Mouse (Mus musculus): ENCODE results near the gene Rfc5.

The Rfc5 gene

DNA sequence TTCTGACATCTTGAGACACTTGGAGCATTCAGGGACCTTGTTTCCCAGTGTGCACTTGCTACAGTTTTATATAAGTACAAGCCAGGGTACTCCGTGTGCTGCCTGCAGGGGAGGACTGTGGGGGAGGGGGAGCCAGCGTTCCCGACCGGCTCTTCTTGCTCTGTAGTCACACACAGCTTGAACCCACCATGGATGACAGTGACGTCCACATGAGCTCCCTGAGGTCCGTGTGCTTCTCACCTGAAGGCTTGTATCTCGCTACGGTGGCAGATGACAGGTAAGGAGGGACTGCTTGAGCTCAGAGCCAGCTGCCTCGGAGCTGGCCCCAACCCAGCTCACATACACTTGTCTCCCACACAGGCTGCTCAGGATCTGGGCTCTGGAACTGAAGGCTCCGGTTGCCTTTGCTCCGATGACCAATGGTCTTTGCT is 12.5 kb downstream of the Rfc5 start:
- in situ Hi-C loops (cut with MboI, MseI), result no loop called here

GRCm38 (mm10) chr5:117374372-117375049 is 14.3 kb downstream of the Rfc5 start:
- in situ Hi-C loops (cut with MboI, MseI), result no loop called here

DNA sequence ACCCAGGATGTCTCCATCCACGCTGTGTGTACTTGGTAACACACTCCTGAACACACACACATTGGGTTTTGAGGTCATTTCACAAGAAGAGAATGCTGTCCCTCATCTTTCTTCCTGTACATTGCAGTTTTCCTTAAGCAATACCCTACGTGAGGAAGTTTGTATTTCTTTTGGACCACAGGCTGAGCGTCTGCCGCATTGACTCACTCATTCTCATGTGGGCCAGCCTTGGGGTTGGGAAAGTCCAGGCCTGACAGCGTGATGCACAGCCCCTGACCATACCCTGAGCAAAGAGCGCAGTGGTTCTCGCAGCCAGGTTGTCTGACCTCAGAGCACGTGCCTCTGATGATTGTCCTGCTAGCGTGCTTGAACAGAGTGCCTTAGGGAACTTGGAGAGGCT is 15.4 kb downstream of the Rfc5 start:
- in situ Hi-C loops (cut with MboI, MseI), result no loop called here

DNA sequence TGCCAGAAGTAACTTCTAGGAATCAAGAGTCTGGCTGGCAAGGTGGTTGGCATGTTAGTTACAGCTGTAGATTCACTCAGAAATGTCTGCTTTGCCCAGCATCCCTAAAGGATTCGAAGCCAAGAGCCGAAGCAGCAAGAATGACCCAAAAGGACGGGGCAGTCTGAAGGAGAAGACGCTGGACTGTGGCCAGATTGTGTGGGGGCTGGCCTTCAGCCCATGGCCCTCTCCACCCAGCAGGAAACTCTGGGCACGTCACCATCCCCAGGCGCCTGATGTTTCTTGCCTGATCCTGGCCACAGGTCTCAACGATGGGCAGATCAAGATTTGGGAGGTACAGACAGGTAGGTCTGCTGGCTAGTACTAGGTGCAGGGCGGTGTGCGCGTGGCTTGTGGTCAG is 18.3 kb downstream of the Rfc5 start:
- in situ Hi-C loops (cut with MboI, MseI), result no loop called here

GRCm38 (mm10) chr5:117367206-117367605 is 21.6 kb downstream of the Rfc5 start:
- in situ Hi-C loops (cut with MboI, MseI), result no loop called here

DNA sequence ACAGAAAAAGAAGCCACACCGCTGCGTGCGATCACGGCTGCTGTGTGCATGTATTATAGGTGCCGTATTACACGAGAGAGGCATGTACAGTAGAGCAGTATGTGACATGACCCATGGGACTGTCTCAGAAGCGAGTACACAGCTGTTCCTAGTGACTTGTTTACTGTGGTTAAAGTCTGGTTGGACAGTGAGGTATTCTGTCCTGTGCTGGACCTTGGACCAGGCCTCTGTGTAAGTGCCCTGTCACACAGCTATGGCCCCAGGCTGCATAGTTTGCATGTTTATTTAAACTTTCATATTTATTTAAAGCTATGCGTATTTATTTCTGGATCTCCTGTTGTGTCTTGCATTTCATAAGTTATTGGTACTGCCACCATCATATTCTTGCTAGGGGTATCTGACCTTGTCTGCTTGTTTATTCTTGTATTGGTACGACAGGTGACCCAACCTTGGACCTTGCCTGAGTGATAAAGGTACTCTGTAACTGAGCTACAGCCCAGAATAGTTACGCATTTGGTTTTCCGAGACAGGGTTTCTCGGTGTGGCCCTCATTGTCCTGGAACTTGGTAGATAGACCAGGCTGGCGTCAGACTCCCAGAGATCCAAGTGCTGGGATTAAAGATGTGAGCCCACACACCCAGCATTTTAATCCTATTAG is 22.8 kb downstream of the Rfc5 start:
- in situ Hi-C loops (cut with MboI, MseI), result no loop called here

DNA sequence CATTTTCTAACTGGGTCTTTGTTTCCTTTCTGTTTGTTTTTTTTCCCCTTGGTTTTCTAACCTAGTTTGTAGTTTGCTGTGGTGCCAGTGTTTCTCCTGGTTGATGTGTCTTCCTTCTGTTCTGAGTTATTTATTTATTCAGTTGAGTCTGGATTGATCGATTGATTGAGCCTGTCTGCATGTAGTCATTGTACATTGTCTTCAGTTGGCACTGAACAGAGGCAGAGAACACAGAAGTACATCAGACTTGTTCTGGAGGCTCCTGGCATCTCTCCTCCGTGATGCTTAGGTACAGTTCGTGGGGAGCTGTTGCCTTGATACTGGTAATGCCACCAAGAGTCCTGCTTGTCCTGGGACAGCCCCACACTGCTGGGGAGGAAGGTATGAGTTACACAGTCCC is 24.0 kb downstream of the Rfc5 start:
- in situ Hi-C loops (cut with MboI, MseI), result no loop called here

DNA sequence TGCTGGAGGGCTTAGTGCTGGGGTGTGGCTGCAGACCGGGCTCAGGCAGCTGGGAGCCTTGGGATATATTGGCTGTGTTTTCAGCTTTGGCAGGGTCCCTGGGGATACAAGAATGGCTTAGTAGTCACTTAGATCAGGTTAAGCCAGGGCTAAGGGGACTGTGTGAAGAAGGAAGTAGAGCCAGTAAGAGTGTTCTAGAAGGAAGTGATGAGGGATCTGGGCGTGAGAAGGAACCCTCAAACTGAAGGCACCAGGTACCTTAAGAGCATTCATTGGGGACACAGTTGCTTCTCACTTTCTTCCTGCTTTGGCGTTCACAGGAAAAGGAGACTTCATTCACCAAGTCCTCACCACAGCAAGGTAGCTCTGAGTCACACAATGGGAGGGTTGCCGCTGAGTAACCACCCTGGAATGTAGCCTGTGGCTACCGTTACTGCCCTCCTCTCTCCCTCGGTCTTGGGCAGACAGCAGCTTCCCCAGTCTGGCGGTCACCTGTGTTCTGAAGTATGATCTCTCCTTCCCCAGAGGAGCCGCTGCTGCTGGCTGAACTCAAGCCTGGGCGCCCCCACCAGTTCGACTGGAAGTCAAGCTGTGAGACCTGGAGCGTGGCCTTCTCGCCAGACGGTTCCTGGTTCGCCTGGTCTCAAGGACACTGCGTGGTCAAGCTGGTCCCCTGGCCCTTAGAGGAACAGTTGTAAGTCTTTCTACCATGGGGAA is 25.6 kb downstream of the Rfc5 start:
- in situ Hi-C loops (cut with MboI, MseI), result no loop called here

- in situ Hi-C loops (cut with MboI, MseI), result no loop called here
Observed at GRCm38 (mm10) chr5:117361590-117361989, 27.3 kb downstream of the Rfc5 start.

GRCm38 (mm10) chr5:117360631-117361541 is 28.0 kb downstream of the Rfc5 start:
- in situ Hi-C loops (cut with MboI, MseI), result no loop called here

GRCm38 (mm10) chr5:117360228-117360515 is 28.7 kb downstream of the Rfc5 start:
- in situ Hi-C loops (cut with MboI, MseI), result no loop called here

DNA sequence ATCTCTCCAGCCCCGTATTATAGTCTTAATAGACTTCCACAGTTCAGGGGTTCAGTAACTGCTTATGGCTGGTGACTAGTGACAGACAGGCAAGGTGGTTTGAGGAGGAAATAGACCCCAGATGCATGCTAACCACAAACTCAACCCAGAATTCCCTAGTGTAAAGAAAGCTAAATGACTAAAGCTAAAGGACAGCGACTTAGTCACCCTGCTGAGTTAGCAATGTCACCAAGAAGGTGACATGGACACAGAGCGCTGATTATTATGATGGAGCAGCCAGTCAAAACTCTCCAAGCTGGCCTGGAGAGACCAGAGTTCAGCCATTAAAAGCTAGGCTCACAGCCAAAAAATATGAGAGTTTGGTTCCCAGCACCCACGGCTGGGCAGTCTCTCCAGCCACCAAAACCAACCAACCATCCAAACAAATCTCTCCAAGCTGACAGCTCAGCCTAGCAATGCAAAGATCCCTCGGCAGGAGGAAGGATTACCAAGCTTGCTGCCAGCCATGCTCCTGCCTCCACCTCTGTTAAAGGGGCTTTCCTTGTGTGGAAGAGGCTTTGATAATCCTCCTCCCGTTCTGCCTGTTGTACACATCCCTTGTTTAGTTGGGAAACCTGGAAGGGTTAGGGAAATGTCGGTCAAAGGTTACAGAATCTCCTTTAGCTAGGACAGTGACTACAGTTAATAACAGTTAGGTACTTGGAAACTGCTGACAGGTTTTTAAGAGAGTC is 29.2 kb downstream of the Rfc5 start:
- in situ Hi-C loops (cut with MboI, MseI), result no loop called here

- in situ Hi-C loops (cut with MboI, MseI), result no loop called here
Observed at GRCm38 (mm10) chr5:117358725-117359124, 30.1 kb downstream of the Rfc5 start.

GRCm38 (mm10) chr5:117358248-117358630 is 30.6 kb downstream of the Rfc5 start:
- in situ Hi-C loops (cut with MboI, MseI), result no loop called here

GRCm38 (mm10) chr5:117357478-117358247 is 31.2 kb downstream of the Rfc5 start:
- in situ Hi-C loops (cut with MboI, MseI), result no loop called here

- in situ Hi-C loops (cut with MboI, MseI), result no loop called here
Observed at GRCm38 (mm10) chr5:117357129-117357477, 31.7 kb downstream of the Rfc5 start, which contains the start of gene Wsb2. TSS of gene Wsb2 (plus strand) at chr5:117357304.

DNA sequence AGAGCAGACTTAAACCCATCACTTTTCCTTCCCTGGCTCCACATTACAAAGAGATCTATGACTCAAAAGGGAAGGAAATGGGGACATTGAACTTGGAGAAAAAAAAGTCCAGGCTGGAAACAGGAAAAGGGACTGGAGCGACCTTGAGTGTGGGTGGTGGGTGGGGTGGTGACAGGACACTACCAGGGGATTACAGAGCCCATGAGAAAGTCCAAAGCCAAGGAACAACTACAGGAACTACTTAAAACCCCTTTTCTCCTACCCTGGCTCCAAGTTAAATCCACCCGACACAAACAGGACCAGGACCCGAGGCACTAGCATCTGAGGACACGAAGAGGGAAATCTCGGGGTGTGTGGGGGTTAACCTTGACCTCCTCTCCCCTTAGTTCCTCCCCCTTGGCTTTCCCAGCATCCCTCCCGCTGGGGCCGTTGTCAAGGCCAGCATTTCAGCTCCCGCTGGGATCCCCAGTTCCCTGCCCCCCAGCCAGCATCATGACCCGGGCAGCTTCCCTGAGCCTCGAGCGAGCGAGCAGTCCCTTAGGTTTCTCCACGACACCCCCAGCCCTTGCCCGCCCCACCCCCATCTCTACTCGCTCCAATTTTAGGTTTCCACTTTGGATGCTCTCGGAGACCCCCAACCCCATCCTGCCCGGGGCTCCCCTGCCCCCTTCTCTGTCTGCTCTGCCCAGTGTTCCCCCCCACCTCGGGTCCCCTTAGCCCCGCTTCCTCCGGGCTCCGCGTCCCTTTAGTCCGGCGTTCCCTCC is 32.3 kb downstream of the Rfc5 start:
- in situ Hi-C loops (cut with MboI, MseI), result no loop called here

DNA sequence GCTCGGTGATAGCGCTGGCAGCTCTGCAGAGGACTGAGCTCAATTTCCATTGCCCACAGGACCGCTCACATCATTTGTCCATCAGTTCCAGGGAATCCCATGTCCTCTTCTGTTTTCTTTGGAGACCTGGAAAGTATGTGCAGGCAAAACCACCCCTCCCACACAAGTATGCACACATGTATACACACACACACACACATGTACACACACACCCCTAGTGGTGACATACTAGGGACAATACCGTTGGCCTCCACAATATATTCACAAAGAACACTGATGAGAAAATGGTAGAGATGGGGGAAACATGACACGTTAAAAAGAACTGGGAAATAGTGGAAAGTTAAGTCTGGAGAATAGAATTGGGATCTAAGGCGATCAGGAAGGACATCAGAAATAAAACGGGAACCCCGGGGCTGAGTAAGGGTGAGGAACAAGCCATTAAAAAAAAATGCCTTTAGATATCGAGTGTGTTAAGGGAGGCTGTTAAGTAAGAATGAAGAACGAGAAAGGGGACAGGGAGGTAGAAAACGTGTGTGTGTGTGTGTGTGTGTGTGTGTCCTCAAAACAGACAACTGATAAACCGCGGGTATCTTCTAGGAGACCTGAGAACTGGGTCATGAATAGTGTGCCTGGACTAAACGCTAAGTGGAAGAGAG is 33.1 kb downstream of the Rfc5 start:
- in situ Hi-C loops (cut with MboI, MseI), result no loop called here

DNA sequence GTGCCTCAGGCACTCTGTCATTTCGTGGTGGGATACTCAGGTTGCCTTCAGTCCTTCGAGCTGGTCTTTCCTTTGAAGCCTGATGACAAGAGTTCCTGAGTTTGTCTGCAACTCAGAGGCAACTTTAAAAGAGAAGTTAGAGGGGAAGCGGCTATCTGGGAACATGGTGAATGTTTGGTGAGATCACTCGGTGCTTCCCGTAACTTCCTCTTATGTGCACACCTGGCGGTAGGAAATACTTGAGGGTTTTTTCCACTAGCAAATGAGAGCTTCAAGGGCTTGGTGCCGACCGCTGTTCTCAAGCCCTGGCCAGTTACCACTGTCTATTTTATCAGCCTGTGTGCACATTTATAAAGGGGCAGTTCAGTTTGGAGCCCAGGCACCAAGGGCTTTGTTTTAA is 34.7 kb downstream of the Rfc5 start:
- in situ Hi-C loops (cut with MboI, MseI), result no loop called here
